Mouse (Mus musculus) forebrain, embryonic 10.5 days (tissue): Measurements from ENCODE around the gene Prkg1. TPM values are rescaled to one million over a fixed set of nuclear protein-coding genes. Genes with fewer than 3 reads are reported as not detected.

Experiments used
- DNase-seq: peaks from one replicate; pipeline ENCODE4 v3.0.0-alpha.2; 2017; ENCODE audit warnings: low spot score; ENCODE audit errors: extremely low spot score
- H3K27ac ChIP-seq: fragments of 300-500 bp; sonication (generic); 2 replicates; pipeline ENCODE4 v1.5.1; 2016; ENCODE audit warnings: mild to moderate bottlenecking
- H3K27me3 ChIP-seq: fragments of 300-500 bp; sonication (generic); 2 replicates; pipeline ENCODE4 v1.6.1; 2016; ENCODE audit warnings: mild to moderate bottlenecking; ENCODE audit not compliant: poor library complexity, severe bottlenecking
- H3K36me3 ChIP-seq: fragments of 300-500 bp; sonication (generic); replicated peaks from 2 replicates; pipeline ENCODE4 v1.6.1; 2016; ENCODE audit warnings: mild to moderate bottlenecking, moderate library complexity
- H3K4me1 ChIP-seq: fragments of 300-500 bp; sonication (generic); 2 replicates; pipeline ENCODE4 v1.6.1; 2016
- H3K4me3 ChIP-seq: fragments of 300-500 bp; sonication (generic); 2 replicates; pipeline ENCODE4 v1.5.1; 2016; ENCODE audit warnings: mild to moderate bottlenecking, moderate library complexity
- H3K9me3 ChIP-seq: fragments of 300-500 bp; sonication (generic); 2 replicates; pipeline ENCODE4 v1.6.1; 2016; ENCODE audit warnings: mild to moderate bottlenecking, moderate library complexity
- WGBS: fragments of 180-500 bp; shearing (Covaris S2); methylation state at CpG from one replicate; pipeline ENCODE4 v1.1.7; 2016; 5-methylcytosine and 5-hydroxymethylcytosine counted together
- polyA plus RNA-seq: library from polyadenylated mRNA; unstranded; fragments of >200 nt; fragmentation: Nextera tagmentation; extraction: Ambion mirVana; gene quantifications from 2 replicates; pipeline ENCODE4 v1.2.1, GENCODE M21; 2016

The Prkg1 gene
- polyA plus RNA-seq, 1 experiment from 2014 or later = 3.5 TPM

DNA sequence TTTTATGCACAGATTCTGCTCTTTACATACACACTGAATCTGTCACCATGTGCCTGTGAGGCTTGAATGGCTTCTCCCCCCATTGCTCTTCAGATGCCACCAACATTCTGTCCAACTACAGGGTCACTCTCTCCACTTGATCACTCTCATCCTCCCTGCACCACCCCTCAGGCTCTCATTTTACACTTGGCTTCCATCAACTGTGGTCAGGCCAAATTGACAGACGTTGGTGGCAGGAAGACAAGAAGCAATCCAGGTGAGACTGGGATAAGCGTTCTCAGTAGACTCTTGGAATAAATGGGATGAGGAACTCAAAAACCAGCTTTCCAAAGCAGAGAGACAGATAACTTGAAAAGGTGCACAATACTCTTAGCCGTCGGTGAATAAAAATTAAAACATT, 786.7 kb downstream of the Prkg1 start:
- WGBS = 89% methylated on average over 4 of the region's 4 CpGs
- Histone ChIP-seq H3K4me1 (no peaks in the 10 kb centered on the region), H3K4me3 (no peak overlapping the region), H3K36me3 (no peaks in the 10 kb centered on the region), H3K27ac (no peak overlapping the region), H3K27me3 (no peaks in the 10 kb centered on the region), H3K9me3 (no peaks in the 10 kb centered on the region)
- DNase-seq = no peak

DNA sequence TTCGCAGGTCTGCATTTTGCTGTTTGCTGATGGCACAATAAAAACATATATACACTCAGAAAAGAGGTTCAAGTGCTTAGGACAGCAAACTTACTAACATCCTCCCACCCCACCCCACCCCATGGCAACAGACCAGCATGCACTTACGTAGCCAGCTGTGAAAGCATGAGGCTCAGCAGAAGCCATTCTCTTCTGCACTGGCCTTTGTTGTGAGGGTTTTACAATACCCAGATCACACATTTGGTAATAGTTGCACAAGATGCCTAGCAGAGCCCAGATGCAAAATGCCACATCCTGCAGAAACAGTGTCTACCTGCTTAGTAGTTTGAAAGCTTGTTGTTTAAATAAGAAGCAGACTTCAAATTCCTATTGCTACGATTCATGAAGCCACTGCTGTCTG, 814.2 kb downstream of the Prkg1 start:
- no peaks in the 10 kb centered on the region for H3K9me3 ChIP-seq

DNA sequence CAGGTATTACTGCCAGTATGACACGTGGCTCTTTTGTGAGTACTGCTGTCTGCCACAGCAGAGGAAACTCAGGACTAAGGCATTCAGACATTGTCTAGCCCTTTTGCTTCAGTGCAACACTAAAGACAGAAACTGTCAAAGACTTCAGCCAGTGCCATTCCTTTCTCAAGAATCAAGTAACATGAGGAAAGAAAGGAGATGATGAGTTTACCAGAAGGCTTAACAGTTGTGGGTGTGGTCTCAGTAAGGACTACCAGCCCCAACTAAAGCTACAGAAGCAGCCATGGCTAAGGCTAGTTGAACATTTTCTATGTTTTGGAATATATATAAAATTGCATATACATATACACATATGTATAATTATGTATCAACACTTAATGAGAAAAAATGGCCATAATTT, 816.6 kb downstream of the Prkg1 start:
- Histone ChIP-seq H3K36me3 (no peaks in the 10 kb centered on the region), H3K27ac (no peak overlapping the region), H3K4me1 (peaks cover 7% of the 10 kb centered on the region; the same call in 1 of the 2 replicates), H3K4me3 (no peak overlapping the region), H3K9me3 (no peaks in the 10 kb centered on the region), H3K27me3 (no peaks in the 10 kb centered on the region)
- WGBS = 73% methylated on average over 1 of the region's 1 CpGs
- no peak for DNase-seq

More for the DNA sequence above, 814.2 kb downstream of the Prkg1 start:
- Histone ChIP-seq H3K4me3 (no peak overlapping the region), H3K36me3 (no peaks in the 10 kb centered on the region), H3K27me3 (no peaks in the 10 kb centered on the region), H3K27ac (no peak overlapping the region), H3K4me1 (peaks cover 7% of the 10 kb centered on the region; the same call in 1 of the 2 replicates)
- DNase-seq = no peak
- WGBS = 81% methylated on average over 3 of the region's 3 CpGs

DNA sequence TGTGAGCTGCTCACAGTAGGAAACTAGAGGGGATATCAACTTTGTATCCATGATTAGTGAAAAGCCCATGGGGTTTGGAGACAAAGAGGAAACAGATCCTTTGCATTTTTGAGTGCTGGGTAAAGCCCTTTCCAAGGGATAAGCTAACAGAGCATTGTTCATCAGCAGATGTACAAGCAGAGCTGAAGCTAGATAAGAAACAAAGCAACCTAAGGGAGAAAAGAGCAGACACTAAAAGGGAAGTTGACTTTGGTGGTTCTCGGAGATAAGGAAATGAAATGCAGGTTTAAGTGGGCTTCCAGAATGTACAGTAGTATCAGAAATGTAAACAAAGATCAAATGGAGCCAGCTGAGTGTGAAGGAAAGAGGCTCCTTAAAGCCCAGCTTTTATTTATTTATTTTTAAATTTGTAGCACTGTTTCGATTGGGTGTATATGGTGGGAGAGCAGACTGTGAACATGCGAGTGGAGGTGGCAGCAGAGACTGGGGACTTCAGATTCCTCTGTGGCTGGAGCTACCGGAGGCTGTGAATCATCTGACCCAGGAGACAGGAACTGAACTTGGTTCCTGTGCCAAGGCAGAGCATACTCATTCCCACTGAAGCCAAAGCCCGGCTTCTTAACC, 822.4 kb downstream of the Prkg1 start:
- Histone ChIP-seq H3K4me1 (no peaks in the 10 kb centered on the region), H3K27me3 (no peaks in the 10 kb centered on the region), H3K36me3 (no peaks in the 10 kb centered on the region), H3K27ac (no peak overlapping the region), H3K9me3 (no peaks in the 10 kb centered on the region), H3K4me3 (no peak overlapping the region)
- DNase-seq = no peak
- 69% methylated on average over 5 of the region's 5 CpGs for WGBS

DNA sequence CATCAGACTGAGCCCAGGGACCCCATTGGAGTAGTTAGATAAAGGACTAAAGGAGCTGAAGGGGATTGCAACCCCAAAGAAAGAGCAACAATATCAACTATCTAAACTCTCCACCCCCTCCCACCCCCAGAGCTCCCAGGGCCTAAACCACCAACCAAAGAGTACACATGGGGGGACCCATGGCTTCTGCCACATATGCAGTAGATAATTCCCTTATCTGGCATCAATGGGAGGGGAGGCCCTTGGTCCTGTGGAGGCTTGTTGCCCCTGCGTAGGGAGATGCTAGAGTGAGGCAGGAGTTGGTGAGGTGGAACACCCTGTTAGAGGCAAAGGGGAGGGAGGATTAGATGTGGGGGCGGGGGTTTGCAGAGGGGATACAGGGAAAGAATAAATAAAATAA, 826.8 kb downstream of the Prkg1 start:
- no peaks in the 10 kb centered on the region for H3K4me1 ChIP-seq
- no peaks in the 10 kb centered on the region for H3K9me3 ChIP-seq
- H3K27me3 ChIP-seq = no peaks in the 10 kb centered on the region
- DNase-seq = no peak
- no peaks in the 10 kb centered on the region for H3K36me3 ChIP-seq
- no peak overlapping the region for H3K4me3 ChIP-seq
- H3K27ac ChIP-seq = no peak overlapping the region
- WGBS = 78% methylated on average over 2 of the region's 2 CpGs

DNA sequence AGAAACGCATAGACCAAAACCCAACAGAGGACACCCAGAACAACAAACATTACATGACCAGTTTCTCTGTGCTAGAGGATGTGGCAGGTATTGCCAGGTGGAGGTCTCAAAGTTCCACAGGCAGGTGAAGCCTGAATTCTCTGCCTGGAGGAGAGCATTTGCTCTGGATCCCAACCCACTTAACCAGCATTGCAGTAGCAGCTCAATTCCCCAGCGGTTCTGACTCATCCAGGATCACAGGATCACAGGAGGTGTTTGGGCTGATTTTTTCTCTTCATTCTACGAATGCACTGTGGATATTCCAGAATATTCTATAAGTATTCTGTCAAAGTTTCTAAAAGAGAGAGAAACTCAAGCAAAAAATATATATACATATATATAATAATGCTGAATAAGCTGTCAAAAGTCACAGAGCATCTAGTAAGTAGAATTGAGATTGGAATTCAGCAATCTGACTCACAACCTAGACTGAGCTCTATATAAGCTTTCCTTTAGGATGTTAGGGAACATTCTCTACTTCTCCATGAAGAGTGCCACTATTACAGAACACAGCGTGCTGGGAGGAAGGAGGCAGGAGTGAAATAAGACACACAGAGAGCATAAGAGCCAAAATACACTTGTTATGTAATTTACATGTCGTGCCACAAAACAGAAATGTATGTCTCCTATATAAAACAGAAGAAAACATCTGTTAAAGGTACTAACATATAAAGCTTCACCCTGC, 833.2 kb downstream of the Prkg1 start:
- no peak for DNase-seq

DNA sequence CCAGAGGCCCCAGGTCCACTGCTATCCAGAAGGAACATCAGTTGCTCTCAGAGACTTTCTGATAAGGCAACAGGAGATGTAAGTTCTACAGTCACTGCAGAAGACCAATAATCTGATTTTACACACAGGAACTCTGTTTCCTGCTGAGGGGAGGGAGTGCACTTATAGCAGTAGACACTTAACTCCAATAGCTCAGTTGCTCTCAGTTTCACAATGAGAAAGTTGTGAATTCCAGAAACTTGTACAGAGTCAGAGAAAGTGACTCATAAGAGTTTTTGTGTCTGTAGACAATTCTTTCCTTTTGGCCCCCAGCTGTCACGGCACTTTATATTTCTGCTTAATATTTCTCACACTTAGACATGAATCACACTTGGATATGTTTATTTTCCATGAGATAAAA, 840.8 kb downstream of the Prkg1 start:
- DNase-seq = no peak
- Histone ChIP-seq H3K36me3 (no peaks in the 10 kb centered on the region), H3K9me3 (no peaks in the 10 kb centered on the region), H3K27me3 (no peaks in the 10 kb centered on the region), H3K4me1 (no peaks in the 10 kb centered on the region), H3K4me3 (no peak overlapping the region), H3K27ac (no peak overlapping the region)
- WGBS = 97% methylated on average over 1 of the region's 1 CpGs

More for the DNA sequence above, 833.2 kb downstream of the Prkg1 start:
- Histone ChIP-seq H3K4me1 (no peaks in the 10 kb centered on the region), H3K4me3 (no peak overlapping the region), H3K27me3 (no peaks in the 10 kb centered on the region), H3K27ac (no peak overlapping the region), H3K36me3 (no peaks in the 10 kb centered on the region), H3K9me3 (no peaks in the 10 kb centered on the region)
- WGBS = 91% methylated on average over 5 of the region's 5 CpGs

DNA sequence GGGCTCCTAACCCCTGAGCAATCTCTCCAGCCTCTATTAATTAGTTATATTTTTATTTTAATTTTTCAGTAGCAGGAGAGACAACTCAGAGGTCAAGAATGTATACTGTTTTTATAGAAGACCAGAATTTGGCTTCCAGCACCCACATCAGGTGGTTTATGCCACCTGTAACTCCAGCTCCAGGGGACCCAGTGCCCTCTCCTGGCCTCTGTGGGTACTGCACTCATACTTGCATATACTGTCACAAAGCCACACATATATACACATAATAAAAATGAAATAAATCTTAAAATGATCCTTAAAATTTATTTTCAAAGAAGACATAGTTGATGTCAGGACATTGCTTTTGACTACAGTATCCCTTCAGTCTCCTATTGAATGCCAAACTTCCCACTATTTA, 862.5 kb downstream of the Prkg1 start:
- no peak overlapping the region for H3K27ac ChIP-seq
- H3K9me3 ChIP-seq = no peaks in the 10 kb centered on the region
- no peaks in the 10 kb centered on the region for H3K36me3 ChIP-seq
- no peak for DNase-seq
- no peaks in the 10 kb centered on the region for H3K27me3 ChIP-seq
- peaks cover 8% of the 10 kb centered on the region for H3K4me1 ChIP-seq
- no peak overlapping the region for H3K4me3 ChIP-seq

DNA sequence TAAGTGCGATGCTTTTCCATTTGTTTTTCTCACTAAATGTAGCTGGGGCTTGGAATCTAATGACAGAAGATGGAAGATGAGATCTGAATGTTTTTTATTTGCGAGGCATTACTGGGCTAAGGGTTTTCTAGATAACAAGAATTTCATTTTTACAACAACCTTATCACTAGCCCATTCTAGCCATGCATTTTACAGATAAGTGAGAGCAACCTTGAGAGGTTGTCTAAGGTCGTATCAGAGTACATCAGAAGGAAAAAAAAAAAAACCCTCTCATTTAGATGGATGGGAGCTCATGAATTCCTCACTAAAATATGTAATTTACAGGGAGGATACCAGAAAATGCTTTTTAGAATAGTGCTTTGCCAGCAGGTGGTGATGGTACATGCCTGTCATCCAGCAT, 863.8 kb downstream of the Prkg1 start:
- Histone ChIP-seq H3K27me3 (no peaks in the 10 kb centered on the region), H3K4me3 (no peak overlapping the region), H3K27ac (no peak overlapping the region), H3K4me1 (peaks cover 8% of the 10 kb centered on the region), H3K9me3 (no peaks in the 10 kb centered on the region), H3K36me3 (no peaks in the 10 kb centered on the region)
- WGBS = 81% methylated on average over 3 of the region's 3 CpGs
- no peak for DNase-seq

DNA sequence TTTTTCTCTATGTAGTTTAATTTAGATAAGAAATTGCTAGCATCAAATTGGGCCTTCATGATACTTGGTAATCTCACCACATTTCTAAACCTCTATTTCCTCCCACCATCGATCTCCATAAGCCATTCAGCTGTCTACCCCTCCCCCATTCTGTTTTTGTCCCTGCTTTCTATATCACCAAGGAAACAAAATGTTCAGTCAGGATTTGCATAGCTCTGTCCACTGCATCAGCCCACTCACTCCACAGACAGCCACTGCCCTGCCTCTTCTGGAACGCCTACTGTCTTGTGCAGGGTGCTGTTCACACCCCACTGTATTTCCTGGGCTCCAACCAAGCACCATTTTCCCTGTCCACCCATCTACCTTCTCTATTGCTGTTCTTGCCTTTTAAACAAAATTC, 874.5 kb downstream of the Prkg1 start:
- H3K27ac ChIP-seq = 0 out of 2 replicates have a peak overlapping the region, but pooled peaks have one; percentile 37
- H3K36me3 ChIP-seq = no peaks in the 10 kb centered on the region
- H3K4me1 ChIP-seq = peaks cover 8% of the 10 kb centered on the region
- no peaks in the 10 kb centered on the region for H3K9me3 ChIP-seq
- no peak overlapping the region for H3K4me3 ChIP-seq
- H3K27me3 ChIP-seq = no peaks in the 10 kb centered on the region
- WGBS = 85% methylated on average over 2 of the region's 2 CpGs
- no peak for DNase-seq

DNA sequence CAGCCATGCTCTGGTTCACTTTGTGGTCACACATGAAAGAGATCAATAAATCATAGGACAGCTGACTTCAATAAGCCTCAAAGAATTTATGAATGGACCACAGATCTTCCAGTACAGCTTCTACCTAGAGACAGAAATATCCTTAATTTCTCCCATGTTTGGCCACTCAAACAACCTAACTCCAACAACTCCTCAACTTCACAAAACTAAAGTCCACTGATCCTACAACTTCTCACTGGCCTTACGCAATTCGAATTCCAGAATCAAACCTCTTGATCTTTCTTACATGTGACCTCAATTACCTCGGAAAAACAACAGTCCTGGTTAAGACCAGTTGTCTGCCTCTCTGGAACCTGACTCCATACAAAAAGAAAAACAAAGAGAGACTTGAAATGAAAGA, 875.0 kb downstream of the Prkg1 start:
- Histone ChIP-seq H3K4me1 (peaks cover 8% of the 10 kb centered on the region), H3K4me3 (no peak overlapping the region), H3K27me3 (no peaks in the 10 kb centered on the region), H3K36me3 (no peaks in the 10 kb centered on the region), H3K27ac (no peak overlapping the region), H3K9me3 (no peaks in the 10 kb centered on the region)
- 73% methylated on average over 3 of the region's 3 CpGs for WGBS
- DNase-seq = no peak

DNA sequence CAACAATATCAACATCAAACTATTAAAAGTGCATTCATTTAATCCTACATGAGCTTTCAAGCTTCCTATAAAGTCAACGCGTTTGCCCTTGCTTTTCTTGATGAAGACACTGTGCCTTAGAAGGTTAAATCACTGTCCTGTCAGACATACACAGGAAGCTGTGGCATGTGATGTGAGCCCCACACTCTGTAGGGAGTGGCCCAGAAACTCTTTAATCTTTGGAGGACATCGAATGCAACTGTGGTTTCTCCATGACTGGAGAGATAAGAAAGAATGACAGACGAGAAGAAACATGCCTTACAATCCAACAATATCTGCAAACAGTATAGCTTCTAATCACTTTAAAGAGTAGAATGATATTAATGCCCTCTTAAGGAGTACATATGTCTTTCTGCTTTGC, 903.4 kb downstream of the Prkg1 start:
- H3K36me3 ChIP-seq = no peaks in the 10 kb centered on the region

DNA sequence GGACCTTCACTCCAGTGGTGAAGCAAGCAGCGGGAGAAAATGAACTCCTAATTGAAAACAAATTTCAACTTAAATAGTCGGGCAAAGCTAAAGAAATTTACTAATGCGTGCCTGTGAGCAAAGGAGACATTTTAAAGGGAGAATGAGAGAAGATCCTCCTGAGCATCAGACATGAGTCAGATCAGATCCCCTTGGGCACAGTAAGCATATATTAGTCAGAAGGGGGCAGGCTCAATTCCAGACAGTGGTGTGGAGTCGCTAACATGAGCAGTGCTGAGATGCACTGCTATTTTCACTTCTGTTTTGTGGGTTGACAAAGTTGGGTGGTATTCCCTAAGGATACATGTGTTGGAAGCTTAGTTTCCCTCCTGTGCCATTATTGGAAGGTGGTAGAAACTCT, 913.8 kb downstream of the Prkg1 start:
- WGBS = 84% methylated on average over 4 of the region's 4 CpGs
- H3K4me1 ChIP-seq = no peaks in the 10 kb centered on the region
- H3K27ac ChIP-seq = no peak overlapping the region
- no peaks in the 10 kb centered on the region for H3K27me3 ChIP-seq
- H3K36me3 ChIP-seq = no peaks in the 10 kb centered on the region
- no peak for DNase-seq
- no peak overlapping the region for H3K4me3 ChIP-seq
- H3K9me3 ChIP-seq = no peaks in the 10 kb centered on the region

More for the DNA sequence above, 903.4 kb downstream of the Prkg1 start:
- DNase-seq = no peak
- Histone ChIP-seq H3K27ac (no peak overlapping the region), H3K27me3 (no peaks in the 10 kb centered on the region), H3K9me3 (no peaks in the 10 kb centered on the region), H3K4me3 (no peak overlapping the region), H3K4me1 (no peaks in the 10 kb centered on the region)
- 84% methylated on average over 4 of the region's 4 CpGs for WGBS
